Mouse (Mus musculus): Measurements from ENCODE around the gene Sfswap.

Sfswap gene

DNA sequence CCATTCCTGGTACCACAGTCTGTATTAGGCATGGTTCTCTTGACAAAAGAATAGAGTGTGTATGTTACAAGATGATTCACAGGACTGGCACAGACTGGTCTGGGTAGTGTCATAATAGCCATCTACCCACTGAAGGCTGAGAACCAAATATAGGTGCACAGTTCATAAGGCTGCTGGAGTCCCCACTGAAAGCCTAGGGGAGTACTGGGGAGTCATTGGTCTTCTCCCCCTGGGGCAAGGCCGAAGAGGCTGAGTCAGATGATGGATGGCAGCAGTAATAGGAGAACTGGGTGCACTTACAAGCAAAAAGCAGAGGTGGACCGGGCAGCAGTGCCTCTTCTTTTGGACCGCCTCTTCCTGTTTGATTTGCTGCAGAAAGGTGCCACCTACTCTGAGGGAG, 32.7 kb downstream of the Sfswap start:
- DNase-seq, result no peak

DNA sequence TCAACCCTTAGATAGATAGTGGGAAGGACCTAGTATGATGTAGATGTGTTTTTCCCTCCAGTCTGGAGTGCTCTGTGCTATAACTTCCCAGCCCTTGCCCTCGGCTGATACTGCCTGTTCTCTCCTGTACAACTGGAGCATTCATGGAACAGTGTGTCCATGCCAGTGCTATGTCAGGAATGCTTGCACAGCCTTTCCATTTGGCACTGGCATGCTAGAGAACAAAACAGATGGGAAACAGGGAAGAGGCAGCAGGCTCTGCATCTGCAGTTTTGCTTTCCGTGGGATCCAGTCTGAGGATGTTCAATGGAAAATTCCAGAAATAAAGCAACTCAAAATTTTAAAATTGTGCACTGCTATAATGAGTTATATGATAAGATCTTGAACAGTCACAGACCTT, 33.5 kb downstream of the Sfswap start:
- peak; percentile 74 for DNase-seq

DNA sequence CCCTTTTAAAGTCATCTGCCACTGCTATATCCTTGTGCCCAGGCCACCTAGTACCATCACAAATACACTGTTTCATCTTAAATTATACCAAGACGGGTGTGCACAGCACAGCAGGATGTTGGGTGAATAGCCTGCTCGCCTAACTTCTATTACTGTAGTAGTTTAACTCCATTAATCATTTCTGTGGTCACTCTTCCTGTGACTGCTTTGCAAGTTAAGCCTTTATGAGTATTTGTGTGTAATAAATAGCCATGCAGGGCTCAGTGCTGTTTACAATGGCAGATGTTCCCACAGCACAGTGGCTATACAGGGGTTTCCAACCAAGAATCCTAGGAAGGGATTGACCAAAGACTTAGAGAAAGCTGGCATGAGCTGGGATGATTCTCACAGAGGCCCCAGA, 34.0 kb downstream of the Sfswap start:
- DNase-seq, result no peak

DNA sequence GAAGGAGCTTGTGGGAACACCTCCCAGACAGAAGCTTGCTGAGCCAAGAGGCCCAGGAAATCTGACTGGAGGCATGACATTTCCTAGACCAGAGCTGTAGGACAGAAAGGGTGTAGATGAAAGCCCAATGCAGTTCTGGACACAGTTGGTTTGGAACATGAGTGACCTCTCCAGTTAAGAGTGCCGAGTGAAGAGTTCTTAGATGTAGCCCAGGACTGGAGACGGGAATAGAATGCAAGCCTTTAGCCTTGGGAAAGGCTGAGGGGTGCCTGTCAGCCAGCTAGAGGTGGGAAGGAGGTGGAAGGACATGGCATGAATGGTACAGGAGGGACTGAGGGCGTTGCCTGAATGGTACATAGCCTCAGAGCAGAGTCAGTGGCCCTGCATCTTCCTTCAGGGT, 34.4 kb downstream of the Sfswap start:
- DNase-seq, result no peak

DNA sequence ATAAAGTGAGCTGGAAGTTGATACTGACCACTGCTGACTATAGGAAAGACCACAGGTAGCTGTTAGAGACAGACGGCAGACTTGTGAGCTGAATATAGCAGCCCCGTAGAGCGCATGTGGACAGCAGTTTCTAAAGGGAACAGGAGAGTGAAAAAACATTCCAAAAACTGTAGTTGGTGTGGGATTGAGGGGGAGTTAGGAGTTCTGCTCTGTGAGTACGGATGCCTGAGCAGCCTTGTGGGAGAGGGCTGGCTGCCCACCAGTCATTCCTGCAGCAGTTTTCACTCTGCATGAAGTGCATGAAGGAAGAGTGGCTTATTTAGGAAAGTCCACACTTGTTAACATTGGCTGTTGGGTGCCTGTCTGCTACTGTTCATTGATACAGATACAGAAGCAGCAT, 37.8 kb downstream of the Sfswap start:
- no peak for DNase-seq

DNA sequence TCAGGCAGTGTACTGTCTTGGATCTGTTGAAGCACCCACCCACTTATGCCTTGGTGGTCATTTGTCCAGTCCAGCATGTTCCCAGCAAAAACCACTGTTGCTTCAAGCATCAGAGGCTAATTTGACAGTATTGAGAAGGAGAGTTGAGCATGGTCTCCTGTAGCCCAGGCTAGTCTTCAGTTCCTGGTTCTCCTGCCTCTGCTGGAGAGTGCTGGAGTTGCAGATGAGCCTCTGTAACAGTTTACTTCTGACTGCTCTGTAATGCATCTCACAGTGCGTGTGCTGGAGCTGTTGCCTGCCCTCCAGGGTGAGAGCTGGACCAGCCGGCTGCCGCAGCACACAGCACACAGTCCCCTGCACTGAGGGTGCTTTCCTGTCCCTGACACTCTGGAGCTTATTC, 41.2 kb downstream of the Sfswap start:
- no peak for DNase-seq

DNA sequence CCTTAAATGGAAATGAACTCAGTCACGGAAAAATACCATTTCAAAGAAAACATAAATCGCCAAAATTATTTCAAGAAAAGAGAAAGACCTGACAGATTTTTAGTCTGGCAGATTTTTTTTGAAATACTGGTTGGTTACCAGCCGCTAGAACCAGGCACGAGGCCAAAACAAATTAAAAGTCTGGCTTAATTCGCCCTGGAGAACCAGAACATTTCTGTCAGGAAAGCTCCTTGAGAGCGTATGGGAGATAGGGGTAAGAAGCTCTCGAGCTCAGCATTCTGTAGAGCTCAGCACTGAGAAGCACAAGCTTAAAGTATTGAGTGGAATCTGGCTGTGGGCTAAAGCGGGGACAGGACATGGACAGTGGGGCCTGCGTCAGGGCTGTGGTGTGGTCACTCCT, 44.8 kb downstream of the Sfswap start:
- no peak for DNase-seq

DNA sequence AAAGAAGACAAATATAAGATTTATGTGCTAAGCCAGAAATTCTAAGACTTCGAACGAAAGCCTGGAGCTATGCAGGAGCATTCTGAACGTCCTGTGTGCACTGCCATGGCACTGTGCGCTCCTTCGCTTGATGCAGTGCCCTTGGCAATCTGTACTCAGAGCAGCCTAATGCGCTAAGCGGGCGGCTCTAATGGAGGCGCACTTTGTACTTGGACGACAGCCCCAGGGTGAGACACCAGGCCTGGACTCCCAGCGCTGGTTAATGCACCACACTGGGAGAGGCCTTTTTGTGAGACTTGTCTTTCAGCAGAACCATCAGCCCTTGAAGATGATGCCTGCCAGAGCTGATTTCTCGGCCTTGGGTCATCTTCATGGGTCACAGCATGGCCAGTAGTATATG, 48.7 kb downstream of the Sfswap start:
- DNase-seq, result no peak

DNA sequence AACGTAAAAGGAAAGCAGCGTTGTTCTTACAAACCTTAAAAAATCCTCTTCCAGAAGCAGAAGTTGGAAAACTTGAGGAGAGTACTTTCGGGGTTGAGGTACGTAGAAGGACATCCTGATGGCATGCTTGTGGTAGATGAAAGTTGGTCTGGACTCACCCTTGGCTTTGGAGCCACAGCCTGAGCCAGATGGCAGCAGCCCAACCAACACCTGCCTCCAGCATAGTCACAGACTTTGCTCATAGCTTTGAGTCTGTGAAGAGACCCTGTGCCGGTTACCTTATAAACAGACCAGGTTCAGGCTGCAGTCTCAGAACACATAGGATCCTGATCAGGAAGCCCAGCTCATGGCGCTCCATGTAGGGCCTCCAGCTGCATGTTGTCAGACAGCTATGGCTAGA, 49.8 kb downstream of the Sfswap start:
- no peak for DNase-seq

DNA sequence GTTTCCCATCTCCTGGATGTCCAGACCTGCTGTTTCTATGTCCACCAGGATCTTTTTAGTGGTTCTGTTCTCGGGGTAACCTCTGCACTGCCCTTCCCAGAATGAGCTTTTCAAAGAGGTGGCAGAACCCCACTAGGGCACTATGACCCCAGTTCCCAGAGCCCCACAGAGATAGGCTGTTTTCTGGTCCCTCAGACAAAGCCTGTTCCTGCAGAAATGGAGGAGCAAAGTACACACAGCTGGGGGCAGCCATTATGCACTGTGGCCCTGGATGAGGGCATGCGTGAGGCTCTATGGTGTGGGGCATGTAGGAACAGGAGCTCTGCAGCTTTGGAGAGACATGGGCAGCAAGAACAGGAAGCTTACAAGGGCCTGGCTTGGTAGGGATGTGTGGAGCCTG, 51.0 kb downstream of the Sfswap start:
- no peak for DNase-seq

DNA sequence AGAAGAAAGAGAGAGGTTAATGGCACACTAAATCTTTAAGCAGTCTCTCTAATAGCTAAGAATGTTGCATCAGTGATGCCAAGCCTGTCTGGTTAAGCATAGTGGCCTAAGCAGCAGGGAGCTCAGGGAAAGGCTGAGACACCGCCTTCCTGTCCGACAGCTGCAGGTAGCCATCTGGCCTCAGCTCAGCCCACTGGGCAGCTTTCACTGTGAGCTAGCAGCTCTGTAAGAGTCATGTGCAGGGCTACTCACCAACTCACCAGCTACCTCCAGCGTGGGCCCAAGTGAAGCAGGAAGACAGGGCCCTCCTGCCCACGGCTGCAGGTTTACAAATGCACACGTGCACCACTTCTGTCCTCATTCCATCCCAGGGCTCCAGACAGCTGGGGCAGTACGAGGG, 52.6 kb downstream of the Sfswap start:
- no peak for DNase-seq

DNA sequence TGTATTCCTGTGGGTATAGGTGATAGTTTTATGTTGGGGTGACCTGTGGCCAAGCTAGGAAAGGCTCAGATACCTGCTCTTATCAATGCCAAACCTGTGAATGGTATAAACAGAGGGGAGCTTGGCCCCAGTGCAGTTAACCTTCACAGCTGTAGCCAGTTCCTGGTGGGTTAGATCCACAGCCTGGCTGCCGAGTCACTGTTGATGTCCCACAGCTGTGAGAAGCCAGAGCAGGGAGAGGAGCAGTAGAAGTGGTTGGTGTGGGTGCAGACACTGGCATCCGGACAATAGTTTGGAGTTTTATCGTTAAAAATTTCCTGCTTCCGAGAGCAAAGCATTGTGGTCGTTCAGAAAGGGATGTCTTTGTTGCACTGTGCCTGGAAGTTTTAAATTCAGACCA, 57.6 kb downstream of the Sfswap start:
- DNase-seq, result no peak

DNA sequence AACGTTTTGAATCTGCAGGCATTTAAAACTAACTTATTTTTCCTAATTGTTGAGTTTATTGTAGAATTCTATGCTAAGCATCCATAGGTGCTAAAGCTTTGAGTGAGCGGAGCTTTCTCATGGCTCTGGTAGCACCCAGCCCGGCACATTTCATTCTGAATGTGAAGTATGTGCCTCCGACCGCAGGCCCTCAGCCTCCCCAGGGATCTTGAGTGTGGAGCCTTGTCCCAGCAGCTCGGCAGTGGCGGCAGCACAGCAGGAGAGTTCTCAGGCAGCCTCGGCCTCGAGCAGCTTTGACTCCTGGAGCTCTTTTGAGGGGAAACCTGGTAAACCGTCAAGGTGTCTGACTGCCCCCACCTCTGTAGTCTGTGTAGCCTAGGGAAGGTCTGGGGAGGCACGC, 58.3 kb downstream of the Sfswap start:
- no peak for DNase-seq

DNA sequence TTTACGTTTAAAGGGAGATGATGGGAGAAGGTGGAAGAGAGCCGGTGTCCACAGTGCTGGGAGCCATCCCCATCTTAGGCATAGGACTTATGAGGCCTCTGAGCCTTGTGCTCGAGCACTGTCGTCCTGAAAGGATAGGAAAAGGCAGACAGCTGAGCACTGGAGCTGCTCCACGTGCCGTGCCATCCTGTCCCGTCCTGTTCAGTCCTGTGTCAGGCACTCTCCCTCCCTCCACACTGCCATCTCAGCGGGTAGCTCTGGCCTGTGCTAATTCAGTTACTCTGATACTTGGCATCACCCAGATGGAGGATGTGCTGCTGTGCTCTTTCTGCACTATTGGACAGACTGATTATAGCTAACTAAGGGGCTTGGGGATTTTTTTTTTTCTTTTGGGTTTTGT, 61.3 kb downstream of the Sfswap start:
- DNase-seq, result peak; percentile 63

DNA sequence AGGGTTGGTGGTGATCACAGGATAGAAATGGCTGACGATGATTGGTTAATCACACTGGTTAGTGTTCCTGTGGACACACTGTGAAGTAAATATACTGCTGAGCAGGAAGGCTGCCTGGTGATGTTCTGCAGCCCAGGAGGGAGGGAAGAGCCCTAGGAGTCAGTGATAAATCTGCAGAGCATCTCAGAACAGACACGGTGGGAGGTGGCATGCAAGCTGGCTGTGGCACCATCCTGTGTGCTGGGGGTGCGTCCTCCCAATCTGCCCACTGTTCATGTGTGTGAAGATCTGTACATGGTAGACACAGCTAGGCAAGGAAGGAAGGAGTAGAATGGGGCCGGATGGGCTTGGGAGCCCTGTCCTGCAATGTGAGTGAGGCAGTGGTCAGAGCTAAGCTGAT, 67.6 kb downstream of the Sfswap start:
- DNase-seq, result no peak

DNA sequence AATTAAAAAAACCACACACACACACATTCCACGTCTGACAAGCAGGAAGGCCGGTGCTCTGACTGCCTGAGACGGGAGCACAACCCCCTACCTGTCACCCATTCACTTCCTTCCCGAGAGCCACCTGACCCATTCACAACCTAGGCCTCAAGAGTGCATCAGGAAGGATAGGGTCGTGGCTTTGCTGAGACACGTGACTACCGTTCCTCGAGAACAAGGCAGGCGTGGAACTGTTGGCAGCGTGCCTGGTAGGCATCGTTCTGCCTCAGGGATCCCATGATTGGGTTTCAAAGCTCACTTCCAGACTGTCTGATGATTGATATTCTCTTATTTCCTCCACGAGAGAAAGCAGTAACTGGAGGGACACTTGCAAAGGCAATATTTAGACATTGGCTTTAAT, 77.2 kb downstream of the Sfswap start:
- DNase-seq, result no peak

DNA sequence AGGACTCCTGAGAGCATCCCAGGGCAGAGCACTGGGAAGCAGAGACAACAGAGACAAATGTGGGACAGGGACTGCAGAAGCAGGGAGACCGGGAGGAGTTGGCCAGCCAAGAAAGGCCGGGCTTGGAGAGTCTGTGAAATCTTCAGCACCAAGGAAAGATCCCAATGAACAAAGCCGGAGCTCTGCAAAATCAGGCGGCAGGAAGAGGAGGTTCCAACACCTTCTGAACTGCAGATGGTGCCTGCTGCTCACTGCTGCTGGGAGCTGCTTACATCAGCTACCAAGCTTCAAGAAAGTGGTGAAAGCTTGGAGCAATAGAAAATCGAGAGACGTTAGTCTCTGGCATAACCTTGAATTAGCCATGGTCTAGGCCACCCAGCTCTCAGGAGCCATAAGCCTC, 79.0 kb downstream of the Sfswap start:
- DNase-seq, result no peak

DNA sequence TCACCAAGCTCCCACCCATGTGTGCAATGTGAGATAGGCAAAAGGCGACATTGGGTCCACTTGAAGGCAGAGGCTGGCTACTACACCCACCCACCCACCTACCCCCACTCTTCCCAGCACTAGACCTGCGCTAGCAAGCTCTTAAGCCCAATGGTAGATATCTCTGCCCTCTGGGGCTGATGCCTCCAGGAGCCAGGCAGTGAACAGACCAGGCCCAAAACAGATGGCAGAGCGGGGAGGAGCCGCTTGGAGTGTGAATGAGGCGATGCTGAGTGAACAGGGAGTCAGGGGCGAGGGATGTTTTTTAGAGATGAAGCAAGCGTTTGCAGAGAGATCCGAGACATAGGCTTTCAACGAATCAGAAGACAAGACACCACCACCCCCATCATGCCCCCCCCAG, 79.6 kb downstream of the Sfswap start:
- DNase-seq, result no peak

DNA sequence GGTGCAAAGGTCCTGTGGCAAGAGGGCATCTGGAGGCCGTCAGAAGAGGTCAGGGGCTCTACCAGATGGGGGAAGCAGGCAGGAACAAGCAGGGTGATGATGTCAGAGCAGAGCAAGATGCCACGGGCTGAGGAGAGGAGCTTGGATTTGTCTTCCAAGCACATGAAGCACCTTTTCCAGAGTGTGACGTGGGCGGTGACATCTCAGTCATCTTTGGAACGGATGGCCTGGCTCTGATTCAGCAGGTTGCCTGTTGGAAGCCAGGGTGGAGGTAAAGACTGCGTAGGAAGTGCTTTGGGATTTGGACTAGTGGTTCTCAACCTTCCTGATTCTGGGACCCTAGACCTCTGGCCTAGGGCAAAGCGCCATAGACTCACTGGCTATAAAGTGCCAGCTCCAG, 80.0 kb downstream of the Sfswap start:
- DNase-seq, result no peak

DNA sequence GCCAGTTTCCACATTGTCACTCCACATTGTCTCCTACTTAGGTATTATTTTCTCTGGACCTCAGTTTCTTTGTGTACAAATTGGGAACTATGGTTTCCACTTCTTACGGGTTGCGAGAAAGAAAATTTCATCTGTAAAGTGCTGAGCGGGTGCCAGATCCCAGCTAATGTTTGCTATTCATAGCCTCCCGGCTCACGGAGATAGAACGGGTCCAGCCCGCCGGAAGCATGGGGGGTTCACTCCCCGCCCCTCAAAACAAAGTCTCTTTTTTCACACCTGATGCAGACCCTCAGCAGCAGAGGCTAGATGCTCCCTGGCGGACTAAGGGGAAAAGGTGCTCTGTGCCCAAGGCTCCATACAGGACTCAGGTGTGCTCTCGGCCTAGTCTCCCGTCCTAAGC, 82.3 kb downstream of the Sfswap start:
- no peak for DNase-seq

DNA sequence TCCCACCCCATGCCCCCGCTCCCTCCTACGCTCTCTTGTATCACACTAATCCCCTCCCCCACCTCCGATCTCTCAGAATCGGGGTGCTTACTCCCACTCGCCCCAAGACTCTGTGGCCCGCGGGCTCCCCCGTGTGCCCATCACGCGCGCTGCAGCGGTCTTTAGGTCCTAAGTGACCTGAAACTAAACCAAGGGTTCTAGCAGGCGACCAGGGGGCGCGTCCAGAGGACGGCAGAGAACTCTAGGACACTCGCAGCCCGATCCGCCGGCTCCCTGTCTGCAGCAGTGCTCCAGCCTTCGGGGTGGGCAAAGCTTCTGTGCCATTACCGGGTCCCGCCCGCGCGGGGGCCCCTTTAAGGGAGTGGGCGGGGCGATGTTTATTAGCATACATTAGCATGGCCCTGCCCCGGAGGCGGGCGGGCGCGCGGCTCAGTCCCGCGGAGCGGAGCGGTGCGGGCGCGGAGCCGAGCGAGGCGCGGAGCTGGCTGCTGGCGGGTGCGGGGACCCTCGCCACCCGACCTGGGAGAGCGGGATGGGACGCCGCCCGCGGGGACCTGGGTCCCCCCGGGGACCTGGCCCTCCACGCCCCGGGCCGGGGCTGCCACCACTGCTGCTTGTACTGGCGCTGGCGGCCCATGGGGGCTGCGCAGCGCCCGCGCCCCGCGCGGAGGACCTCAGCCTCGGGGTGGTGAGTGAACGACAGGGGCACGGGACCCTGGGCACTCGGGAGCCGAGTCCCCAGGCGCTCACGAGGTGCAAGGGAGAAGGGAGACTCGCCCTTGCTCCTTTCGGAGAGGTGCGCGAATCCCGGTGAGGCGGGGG, 83.0 kb downstream of the Sfswap start, which contains the start of gene Mmp17:
Gene Mmp17, plus strand, starts transcription at position 409 of the 822 bp plus-strand sequence.
- peak; percentile 92 for DNase-seq

DNA sequence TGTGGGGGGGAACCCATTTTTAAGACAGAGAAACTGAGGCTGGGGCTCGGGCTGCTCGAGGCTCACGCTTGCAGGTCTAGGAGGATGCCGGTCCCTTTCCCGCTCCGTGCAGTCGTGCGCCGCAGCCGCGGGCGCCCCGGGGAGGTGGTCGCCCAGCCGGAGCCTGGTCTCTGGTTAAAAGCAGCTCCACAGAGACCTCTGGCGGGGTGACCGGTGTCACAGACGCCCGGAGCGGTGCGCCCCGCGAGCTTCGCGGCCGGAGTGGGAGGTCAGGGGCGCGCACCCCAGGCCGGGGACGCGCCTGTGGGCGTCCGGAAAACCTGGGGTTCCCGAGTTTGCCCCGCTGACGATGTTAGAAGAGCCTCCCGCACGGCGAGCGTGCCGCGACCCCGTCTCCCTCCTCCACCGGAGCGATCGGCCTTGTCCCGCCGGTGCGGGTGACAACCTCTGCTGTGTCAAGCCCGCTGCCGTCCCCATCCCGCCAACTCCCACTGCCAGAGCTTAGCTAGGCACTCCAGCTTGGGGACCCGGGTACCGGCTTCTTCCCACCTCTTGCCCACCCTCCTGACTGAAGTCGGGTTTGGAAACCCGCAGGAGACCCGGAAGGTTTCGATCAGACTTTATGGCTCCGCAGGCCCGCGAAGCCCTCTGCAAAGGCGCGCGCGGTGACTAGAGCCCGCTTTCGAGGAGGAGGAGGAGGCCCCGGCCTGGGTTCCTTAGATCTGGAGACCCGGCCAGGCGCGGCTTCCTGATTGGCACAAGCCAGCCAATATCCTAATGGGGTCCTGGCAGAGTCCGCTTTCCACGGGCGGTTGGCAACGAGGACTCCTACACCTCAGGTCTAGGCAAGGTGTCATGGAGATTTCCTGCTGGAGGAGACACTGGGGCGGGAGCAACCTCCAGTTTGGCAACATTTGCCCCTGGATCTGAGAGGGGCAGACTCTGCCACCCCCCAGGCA, 83.8 kb downstream of the Sfswap start:
- peak; percentile 76 for DNase-seq

DNA sequence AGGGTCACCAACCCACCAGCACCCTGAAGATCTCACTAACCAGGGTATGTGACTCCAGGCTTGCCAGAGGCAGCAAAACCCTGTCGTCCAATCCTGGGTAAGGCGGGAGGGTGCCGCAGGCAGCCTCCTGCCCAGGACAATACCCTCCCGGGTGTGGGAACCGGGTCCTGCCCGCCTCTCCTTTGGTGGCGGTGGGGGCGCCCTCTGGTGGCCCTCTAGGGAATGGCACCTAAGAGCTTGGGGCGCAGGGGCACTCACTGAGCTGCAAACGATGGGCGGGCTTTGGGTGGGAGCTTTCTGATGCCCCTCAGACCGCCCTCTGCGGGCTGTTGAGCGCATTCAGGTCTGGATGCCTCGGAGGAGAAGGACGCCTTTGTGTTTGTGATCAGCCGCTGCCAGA, 85.0 kb downstream of the Sfswap start:
- DNase-seq, result peak; percentile 85

DNA sequence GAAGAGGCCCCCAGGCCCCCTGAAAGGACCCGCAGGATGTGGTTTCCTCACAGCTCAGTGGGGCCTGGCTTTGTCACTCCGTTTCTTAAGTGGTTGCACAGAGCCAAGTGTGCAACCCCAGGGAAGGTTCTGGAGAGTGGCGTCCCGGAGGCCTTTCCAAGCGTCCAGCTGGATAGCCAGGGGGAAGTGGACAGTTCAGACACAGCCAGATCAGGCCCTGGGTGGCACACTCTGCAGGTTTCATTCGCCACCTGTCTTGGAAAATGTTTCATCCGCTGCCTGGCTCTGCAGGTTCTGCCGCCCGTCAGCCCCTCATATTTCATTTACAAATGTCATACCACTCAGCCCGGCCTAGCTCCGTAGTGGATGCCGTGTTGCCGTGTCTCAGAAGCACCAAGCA, 85.5 kb downstream of the Sfswap start:
- peak; percentile 67 for DNase-seq
